ENCODE assay signal across 9 mouse cellular contexts in the genomic region with DNA sequence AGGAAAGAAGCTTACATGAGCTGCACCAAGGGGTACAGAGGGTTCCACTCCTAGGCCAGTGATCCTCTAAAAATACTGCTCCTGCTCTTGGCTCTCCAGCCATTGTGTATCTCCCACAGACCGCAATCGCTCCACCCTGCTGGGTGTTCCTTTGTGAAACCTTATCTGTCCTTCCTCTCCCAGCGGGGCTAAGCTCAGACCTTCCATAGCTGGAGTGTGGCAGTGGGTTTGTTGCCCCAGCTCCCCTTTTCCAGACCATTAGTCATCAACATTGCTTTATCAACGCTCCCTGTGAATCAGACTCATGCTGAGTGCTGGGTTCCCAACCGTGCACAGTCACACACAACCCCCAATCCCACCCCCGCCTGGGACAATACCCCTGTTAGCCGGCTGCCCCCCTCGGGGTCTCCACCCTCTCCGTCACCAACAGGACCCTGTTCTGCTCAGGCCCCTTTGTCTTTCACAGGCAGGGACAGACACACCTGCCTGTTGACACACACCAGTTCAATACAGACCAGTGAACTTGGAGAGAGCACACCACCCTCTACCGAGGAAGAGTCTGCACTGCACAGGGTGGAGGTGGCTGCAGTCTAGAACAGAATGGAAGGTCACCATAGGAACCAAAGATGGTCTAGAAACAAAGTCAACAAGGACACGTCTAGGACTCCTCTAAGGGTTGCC. TPM values are rescaled to one million over a fixed set of nuclear protein-coding genes. Genes with fewer than 3 reads are reported as not detected.
A peak's percentile ranks its signal among the peaks of the same experiment; 100 is the strongest.
DNase-seq lines count a peak whose midpoint lies in the region; ATAC-seq and TF ChIP-seq lines count a peak whose summit lies in the region.
"Had no signal": no experiment of that assay in that cellular context is flagged by ENCODE, and none has a peak within 500 bp of the region (broad histone marks: within the 10 kb centered on the region; RNA-seq: fewer than 3 reads in every experiment).

No protein-coding gene starts in this region.

- no peaks in the 10 kb centered on the region for H3K36me3 ChIP-seq in hindbrain, embryonic 16.5 days (ENCODE audit: control insufficient read depth, insufficient read depth, low read length)
- H3K36me3 ChIP-seq in hindbrain, embryonic 13.5 days: no peaks in the 10 kb centered on the region
- H3K36me3 ChIP-seq in C2C12 (ENCODE audit: control insufficient read depth, insufficient read depth): peaks cover 4% of the 10 kb centered on the region
- no peaks in the 10 kb centered on the region for H3K36me3 ChIP-seq in liver, embryonic 13.5 days

- no peak for TF ChIP-seq CTCF in C2C12 (IDR thresholded peaks at IDR 0.05; ENCODE audit: control insufficient read depth, insufficient read depth, insufficient read length)

- H3K79me3 ChIP-seq in C2C12 (ENCODE audit: low read depth): peaks cover 63% of the 10 kb centered on the region

- 21% methylated on average over 11 of the region's 11 CpGs for WGBS in hindbrain, embryonic 16.5 days
- WGBS in hindbrain, embryonic 13.5 days: 20% methylated on average over 11 of the region's 11 CpGs
- 14% methylated on average over 11 of the region's 11 CpGs for WGBS in liver, embryonic 13.5 days (ENCODE audit: insufficient replicate concordance)

- no peak overlapping the region for H3K4me2 ChIP-seq in hindbrain, embryonic 16.5 days (ENCODE audit: low read length)
- H3K4me2 ChIP-seq in hindbrain, embryonic 13.5 days: no peak overlapping the region
- H3K4me2 ChIP-seq in liver, embryonic 13.5 days: peak overlapping the region; percentile 24; the same call in 1 of the 2 replicates

- no peak overlapping the region for H3K27ac ChIP-seq in hindbrain, embryonic 16.5 days (ENCODE audit: low read depth, low read length)
- H3K27ac ChIP-seq in hindbrain, embryonic 13.5 days: no peak overlapping the region
- no peak overlapping the region; the same call in 1 of the 2 replicates for H3K27ac ChIP-seq in liver, embryonic 13.5 days

- peaks cover 97% of the 10 kb centered on the region for H3K79me2 ChIP-seq in C2C12 (ENCODE audit: control insufficient read depth, insufficient read depth)

- no peaks in the 10 kb centered on the region for H3K9me3 ChIP-seq in hindbrain, embryonic 16.5 days (ENCODE audit: control insufficient read depth, low read length)
- no peaks in the 10 kb centered on the region for H3K9me3 ChIP-seq in hindbrain, embryonic 13.5 days
- H3K9me3 ChIP-seq in liver, embryonic 13.5 days (replicated peaks): no peaks in the 10 kb centered on the region

- H3K4me3 ChIP-seq in hindbrain, embryonic 16.5 days (ENCODE audit: low read length): no peak overlapping the region
- H3K4me3 ChIP-seq in hindbrain, embryonic 13.5 days: no peak overlapping the region
- no peak overlapping the region for H3K4me3 ChIP-seq in C2C12 (ENCODE audit: insufficient read depth, poor library complexity, severe bottlenecking)
- H3K4me3 ChIP-seq in liver, embryonic 13.5 days (replicated peaks): no peak overlapping the region

- peak; percentile 37; the same call in 1 of the 2 replicates for ATAC-seq in hindbrain, embryonic 16.5 days
- no peak for ATAC-seq in hindbrain, embryonic 13.5 days (ENCODE audit: low FRiP score)
- ATAC-seq in liver, embryonic 13.5 days (ENCODE audit: low read depth): peak; percentile 73

- H3ac ChIP-seq in C2C12 (ENCODE audit: control insufficient read depth, insufficient read length, low read depth): no peak overlapping the region

- peak; percentile 96 for DNase-seq in ES-CJ7 (ENCODE audit: low read depth, low spot score)
- DNase-seq in liver, embryonic 13.5 days: no peak
- no peak for DNase-seq in c-Kit-positive CD71-positive TER-119-positive erythroid progenitor cells, embryonic 14.5 days (ENCODE audit: low spot score)
- DNase-seq in thymus, postnatal 36 days: no peak
- DNase-seq: cerebellum, adult 11-12 months; thymus, postnatal 4 days had no signal

- no peaks in the 10 kb centered on the region for H3K27me3 ChIP-seq in hindbrain, embryonic 16.5 days (replicated peaks; ENCODE audit: control insufficient read depth, insufficient read depth, low read length)
- H3K27me3 ChIP-seq in hindbrain, embryonic 13.5 days: no peaks in the 10 kb centered on the region
- H3K27me3 ChIP-seq in C2C12 (ENCODE audit: control insufficient read depth, insufficient read depth, insufficient read length): no peaks in the 10 kb centered on the region
- no peaks in the 10 kb centered on the region for H3K27me3 ChIP-seq in liver, embryonic 13.5 days

- H3K9ac ChIP-seq in hindbrain, embryonic 16.5 days (ENCODE audit: low read depth, low read length): no peak overlapping the region
- no peak overlapping the region for H3K9ac ChIP-seq in hindbrain, embryonic 13.5 days
- H3K9ac ChIP-seq in liver, embryonic 13.5 days: no peak overlapping the region

- H3K4me1 ChIP-seq in hindbrain, embryonic 16.5 days (ENCODE audit: control insufficient read depth, insufficient read depth, low read depth, low read length): peaks cover 11% of the 10 kb centered on the region; the same call in 1 of the 2 replicates
- H3K4me1 ChIP-seq in hindbrain, embryonic 13.5 days (replicated peaks): peaks cover 40% of the 10 kb centered on the region
- peaks cover 22% of the 10 kb centered on the region for H3K4me1 ChIP-seq in liver, embryonic 13.5 days (replicated peaks)

TF ChIP-seq in C2C12, 6 proteins besides CTCF, POLR2A, EP300 and RAD21:
- TF ChIP-seq CEBPB (IDR thresholded peaks at IDR 0.05; ENCODE audit: low read depth) (no peak), MYOG (IDR thresholded peaks at IDR 0.05; ENCODE audit: control insufficient read depth, extremely low read depth, insufficient read length) (no peak), FOSL1 (IDR thresholded peaks at IDR 0.05; ENCODE audit: insufficient read depth, low read length, poor library complexity, severe bottlenecking) (peak; percentile 10), MYOD1 (IDR thresholded peaks at IDR 0.05; ENCODE audit: control insufficient read depth, insufficient read length, low read depth) (peak; percentile 4)
TF ChIP-seq in C2C12: peak in this region for 2.

RNA-seq across cellular contexts. Expression of a gene that starts 44.3 kb away (rescaled TPM):
- polyA plus RNA-seq in hindbrain, embryonic 16.5 days (2015; fragmentation: Nextera tagmentation; extraction: Ambion mirVana): 20.6 and 23.7 TPM in 2 replicates
- polyA plus RNA-seq in hindbrain, embryonic 13.5 days (2015; fragmentation: Nextera tagmentation; extraction: Ambion mirVana): 22.9 and 25.3 TPM in 2 replicates
- 427 TPM for polyA plus RNA-seq in C2C12 (2012; fragmentation: generic; extraction: Trizol)
- polyA plus RNA-seq in liver, embryonic 13.5 days (2015; fragmentation: Nextera tagmentation; extraction: Ambion mirVana): 33.8 and 36.8 TPM in 2 replicates

Comparison
In these comparisons a context has a peak if more than half of its experiments do, and no peak if none do; other contexts are left out.
1. RNA of a gene that starts 44.3 kb away (polyA plus RNA-seq): 427 TPM in C2C12 (single experiment); 33.8 to 36.8 TPM in liver, embryonic 13.5 days, 22.9 to 25.3 TPM in hindbrain, embryonic 13.5 days and 20.6 to 23.7 TPM in hindbrain, embryonic 16.5 days; every median in the first group is over 10 times any median in the second.